Mouse (Mus musculus) thymus, postnatal 10 days (tissue): ENCODE data around the gene Mgea5.

ENCODE experiments used
- DNase-seq, 2 experiments: peaks; one replicate each; pipeline ENCODE4 v3.0.0; 2021; ENCODE audit warnings: low spot score in 2 of 2

The Mgea5 gene

GRCm38 (mm10) chr19:45730042-45730441, 53.6 kb downstream of the Mgea5 start:
- DNase-seq, result no peak

GRCm38 (mm10) chr19:45727231-45727630, 56.4 kb downstream of the Mgea5 start:
- DNase-seq, result peak; percentile 61 to 62

DNA sequence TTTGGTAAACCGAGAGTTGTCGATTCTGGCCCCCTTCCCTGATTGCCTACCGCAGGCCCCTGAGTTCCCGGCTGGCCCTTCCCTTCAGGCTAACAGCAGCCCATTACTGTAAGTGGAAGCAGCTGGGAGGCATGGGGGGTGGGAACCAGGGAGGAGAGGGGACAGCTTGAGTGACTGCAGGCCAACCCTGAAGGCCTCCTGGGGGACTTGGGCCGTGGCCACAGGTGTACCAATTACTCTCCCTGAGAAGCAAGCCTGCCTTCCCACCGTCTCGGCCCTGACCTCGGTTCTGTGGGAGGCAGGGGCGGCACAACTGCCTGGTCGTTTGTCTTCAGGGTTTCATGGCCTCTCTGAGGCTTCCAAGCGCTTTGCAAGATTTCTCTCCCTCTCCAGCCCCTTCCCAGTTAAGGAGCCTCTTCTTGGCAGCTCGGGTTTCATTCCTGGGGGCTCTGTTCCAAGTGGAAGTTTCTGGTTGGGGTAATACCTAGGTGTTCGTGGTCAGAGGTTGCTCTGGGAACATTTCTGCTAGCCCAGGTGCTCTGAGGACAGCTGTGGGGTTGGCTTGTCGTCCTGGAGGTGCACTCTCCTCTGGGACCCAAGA, 57.9 kb downstream of the Mgea5 start:
- no peak for DNase-seq

- no peak for DNase-seq
Measured at GRCm38 (mm10) chr19:45722188-45722587, 61.4 kb downstream of the Mgea5 start.

DNA sequence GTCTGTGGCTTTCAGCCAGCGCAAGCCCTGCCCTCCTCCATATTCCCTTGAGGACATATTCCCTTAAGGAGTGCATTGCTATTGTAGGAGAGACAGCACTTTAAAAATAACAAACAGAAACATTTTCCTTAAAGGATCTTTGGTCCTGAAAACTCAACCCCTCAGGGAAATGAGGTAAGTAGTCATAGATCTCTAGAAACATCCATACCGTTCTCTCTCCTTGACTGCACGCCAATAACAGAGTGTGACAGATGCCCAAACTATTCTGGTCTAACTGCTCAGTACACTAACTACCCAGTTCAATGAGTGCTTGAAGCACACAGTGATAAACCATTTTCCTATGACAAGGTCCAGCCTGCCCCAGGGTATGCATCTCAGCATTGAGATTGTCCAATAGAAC, 65.4 kb downstream of the Mgea5 start:
- no peak for DNase-seq

DNA sequence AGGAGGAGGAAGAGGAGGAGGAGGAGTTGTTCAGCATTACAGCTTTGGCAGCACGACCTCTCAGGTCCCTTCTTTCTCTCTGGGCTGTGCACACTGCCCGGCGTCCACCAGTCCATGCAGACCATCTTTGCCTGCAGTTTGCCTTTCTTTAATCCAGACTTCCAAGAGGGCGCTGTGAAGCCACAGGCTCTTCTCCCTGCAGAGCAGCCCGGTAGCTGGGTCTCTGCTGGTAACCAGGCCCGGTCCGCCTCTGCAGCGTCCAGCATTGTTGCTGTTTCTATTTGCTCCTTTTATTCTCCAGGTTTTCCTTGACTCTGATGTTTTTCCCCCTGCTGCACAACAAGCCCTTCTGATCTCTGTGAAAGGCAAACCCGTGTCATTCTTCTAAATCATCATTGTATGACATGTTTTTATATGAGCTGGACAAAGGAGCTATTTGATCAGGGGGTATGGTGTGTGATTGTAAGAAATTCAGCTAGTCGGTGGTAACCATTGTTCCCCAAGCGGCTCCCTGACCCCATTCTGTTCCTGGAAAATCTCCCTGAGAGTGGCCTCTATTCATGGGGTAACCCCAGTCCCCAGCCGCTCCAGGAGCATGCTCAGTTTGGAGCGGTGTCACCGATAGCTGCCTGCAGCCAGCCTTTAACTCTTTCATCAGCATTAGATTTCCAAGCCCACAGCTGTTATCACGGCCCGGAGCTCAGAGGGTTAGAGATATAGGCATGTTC, 66.0 kb downstream of the Mgea5 start:
- no peak for DNase-seq

DNA sequence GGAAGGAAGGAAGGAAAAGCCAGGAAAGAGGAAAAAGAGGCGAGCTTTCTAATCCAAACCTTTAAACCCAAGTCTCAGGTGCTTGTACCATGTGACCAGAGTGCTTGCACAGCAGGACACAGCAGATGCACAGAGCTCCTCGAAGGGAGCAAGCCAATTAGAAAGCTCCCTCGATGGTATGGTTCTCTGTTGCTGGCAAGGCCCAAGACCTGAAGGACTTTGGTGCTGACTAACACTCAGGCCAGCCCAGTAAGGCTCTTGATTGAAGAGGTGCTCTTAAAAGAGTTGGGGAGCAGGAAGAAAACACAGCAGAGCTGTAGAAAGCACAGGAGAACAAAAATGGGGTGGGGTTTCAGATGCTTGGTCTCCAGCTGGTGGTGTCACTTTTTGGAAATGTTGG, 74.9 kb downstream of the Mgea5 start:
- DNase-seq, result no peak
